Mouse (Mus musculus): ENCODE measurements at regions not wholly inside any gene's neighbourhood (a gene's known extent, or its start where the extent isn't known, plus 50 kb on each side); places are given as distances from the start of the nearest gene placed in this dataset.

DNA sequence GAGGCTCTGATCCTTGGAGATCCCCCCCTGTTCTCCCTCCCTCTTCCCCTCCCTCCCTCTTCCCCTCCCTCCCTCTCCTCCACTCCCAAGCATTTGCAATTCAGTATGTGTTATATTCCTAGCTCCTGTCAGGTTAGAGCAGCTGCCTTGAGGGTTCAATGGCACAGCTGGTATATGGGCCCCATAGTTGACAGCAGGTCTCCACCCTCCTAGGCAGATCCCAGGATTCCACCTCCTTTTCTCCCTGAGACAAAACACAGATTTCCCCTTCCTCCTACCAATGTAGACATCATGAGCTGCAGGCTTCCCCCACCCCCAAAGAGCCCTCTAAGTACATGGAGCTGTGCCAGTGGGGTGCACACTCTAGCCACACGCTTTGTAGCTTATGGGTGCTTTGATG lies 137.8 kb downstream of the Unc5cl start:
- DNase-seq (ENCODE audit: low spot score in 2 of 2) = no peak

DNA sequence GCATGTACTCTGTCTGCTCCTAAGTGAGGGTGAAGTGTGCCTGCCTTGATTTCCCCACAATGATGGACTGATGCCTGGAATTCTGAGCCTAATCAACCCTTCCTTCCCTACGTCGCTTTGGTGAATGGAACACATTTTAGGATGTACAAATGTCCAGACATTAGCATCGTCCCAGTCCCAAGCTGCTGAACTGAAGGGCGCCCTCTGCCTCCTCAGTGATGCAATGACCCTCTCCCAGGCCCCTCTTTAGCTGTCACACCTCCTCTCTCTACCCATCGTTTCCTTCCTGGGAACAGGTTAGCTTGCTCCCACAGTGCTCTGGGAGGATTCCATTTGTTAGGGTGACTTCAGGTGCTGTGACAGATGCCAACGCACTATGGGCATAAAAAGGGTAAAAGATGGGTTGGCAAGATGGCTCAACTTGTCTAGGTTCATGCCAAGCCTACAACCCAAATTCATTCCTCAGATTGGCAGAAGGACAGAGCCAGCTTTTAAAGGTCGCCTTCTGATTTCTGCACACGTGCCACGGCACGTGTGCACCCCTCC lies 140.8 kb downstream of the Unc5cl start:
- no peak for DNase-seq (ENCODE audit: low spot score in 2 of 2)

DNA sequence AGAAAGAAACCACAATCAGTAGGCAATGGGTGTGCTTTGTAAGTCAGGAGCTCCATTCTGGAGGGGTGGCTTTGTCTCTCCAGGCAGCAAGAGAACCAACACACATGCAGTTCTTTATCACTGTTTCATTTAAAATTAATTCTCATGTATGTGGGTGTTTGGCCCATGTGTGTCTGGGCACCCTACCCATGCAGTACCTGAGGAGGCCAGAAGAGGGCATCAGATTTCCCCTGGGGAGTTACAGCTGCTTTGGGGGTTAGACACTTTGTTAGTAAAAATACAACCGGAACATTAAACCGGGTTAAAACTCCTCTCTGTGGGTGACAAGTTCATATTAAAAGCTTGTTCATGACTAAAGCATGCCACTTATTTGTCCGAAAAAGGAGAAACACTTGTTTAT lies 141.7 kb downstream of the Unc5cl start:
- DNase-seq (ENCODE audit: low spot score in 2 of 2) = no peak

DNA sequence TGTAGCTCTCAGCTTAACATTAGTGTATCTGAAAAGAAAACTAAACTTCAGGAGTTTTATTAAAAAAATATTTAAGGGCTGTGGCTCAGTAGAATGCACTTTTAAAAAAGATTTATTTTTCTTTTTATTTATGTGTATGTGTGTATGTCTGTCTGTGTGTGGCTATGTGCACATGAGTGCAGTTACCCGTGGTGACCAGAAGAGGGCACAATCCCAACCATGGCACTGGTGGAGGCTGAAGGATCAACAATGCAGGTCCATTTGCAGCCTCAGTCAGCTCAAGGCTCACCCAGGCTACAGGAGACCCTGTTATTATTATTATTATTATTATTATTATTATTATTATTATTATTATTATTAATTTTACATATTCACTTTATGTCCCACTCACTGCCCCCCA lies 142.6 kb downstream of the Unc5cl start:
- DNase-seq (ENCODE audit: low spot score in 2 of 2) = no peak

DNA sequence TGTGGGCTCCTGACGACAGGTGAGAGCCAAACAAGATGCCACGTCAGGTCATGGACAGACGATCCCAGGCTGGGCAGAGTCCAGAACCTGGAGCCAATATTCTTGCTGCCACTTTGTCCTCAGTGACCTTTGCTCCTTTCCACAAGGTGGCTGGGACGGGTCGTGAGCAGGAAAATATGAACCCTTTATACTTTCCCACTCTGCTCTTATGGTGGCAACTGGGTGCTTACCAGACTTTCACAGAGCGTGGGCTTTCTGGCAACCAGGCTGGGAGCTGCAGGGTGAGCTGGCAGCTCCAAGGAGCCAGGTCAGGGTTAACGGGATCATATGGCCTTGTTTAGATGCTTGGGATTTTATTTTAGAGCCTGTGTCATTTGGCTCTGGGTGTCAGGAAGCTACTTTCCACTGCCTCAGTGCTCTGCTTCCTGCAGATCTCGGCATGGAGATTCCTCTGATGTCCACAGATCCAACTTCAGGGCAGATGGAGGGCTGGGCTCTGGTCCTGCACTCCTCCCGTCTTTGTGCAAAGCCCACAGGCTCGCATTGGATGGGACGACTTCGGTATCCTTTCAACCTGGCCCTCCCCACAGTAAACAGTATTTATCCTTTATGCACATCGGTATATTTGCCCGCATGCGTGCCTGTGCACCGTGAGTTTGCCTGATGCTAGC lies 143.9 kb downstream of the Unc5cl start:
- DNase-seq (ENCODE audit: low spot score in 2 of 2) = no peak

DNA sequence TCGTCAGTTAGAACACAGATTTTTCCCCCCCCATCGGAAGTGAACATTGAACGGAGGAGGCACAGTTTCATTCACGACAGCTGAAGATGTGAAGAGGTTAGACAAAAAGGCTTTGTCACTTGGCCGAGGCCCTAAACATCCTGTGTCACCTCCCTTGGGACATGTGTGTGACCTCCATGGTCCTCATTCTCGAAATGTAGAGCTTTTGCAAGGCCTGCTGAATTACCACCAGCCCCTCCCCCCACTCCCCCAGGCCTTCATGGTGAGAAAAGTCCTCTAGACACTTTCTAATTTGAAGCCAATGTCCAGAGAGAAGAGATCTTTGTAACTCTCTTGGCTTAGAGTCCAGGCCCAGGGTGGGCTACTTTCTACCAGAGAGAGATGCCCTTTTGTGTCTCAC lies 145.5 kb downstream of the Unc5cl start:
- no peak for DNase-seq (ENCODE audit: low spot score in 2 of 2)

DNA sequence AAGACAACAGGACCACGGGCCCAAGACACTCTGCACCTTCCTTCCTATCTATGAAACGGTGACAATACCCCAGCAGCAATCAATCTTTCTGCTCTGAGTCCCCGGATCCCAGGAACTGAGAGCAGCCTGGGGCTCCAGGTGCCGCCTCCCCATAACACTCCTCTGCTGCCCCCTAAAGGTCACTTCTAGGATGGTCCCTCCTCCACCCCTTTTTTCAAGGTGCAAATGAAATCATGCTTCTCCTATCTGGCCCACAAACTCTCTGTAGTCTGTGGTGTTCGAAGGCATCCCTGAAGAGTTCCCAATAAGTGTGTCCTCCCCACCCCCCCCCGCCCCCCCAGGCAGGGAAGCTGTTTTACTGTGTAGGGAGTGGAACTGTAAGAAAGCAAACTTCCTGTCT lies 147.9 kb downstream of the Unc5cl start:
- peak in 1 of 2 experiments; percentile 41 for DNase-seq (ENCODE audit: low spot score in 2 of 2)

DNA sequence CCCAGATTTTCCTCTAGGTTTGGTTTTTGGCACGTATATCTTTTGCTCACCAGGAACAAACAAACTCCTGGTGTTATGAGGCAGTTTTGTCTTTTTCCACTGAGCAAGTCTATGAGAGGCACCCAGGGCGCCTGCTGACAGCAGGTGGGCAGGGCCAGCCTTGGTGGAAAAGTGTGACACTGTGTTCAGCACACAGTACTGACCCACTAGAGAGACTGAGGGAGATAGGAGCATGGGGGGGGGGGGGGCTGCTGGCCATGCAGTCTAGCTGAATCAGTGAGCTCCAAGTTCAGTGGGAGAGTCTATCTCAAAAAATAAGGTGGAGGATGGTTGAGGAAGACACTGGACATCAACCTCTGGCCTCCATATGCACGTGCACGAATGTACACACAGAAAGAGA lies 152.1 kb downstream of the Unc5cl start:
- DNase-seq (ENCODE audit: low spot score in 2 of 2) = no peak

DNA sequence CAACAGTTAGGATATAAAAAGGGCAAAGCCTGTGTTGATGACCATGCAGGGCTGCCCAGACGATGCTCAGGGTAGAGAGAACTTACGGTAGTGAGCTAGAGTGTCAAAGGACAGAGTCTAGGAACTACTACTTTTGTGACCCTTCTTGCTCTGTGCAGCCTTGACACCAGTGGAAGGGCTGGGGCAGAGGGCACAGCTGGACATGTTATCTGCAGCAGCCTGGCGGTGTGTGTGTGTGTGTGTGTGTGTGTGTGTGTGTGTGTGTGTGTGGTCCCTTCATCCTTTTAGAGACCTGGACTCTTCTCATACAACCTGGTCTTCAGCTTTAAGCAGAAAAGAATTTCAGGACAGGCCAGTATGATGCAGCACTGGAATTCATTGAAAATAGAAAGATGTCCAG lies 153.6 kb downstream of the Unc5cl start:
- DNase-seq (ENCODE audit: low spot score in 2 of 2) = no peak

DNA sequence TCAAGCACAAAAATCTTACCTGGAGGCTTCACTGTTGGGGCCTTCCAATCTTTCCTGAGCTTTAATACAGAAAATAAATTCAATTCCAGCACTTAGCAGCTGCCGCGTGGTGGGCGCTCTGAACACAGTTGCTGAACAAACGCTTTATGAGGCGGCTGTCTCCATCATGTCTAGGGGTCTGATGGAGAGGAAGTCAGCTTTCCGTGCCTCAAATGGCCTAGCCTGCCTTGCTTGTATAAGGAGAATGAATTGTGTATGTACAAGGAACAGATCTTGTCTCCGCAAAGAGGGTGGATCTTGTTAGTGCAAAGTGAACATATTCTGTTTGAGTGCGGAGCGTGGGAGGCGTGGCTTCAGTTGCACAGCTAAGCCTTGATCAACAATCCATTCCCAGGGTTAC lies 155.4 kb downstream of the Unc5cl start:
- no peak for DNase-seq (ENCODE audit: low spot score in 2 of 2)

DNA sequence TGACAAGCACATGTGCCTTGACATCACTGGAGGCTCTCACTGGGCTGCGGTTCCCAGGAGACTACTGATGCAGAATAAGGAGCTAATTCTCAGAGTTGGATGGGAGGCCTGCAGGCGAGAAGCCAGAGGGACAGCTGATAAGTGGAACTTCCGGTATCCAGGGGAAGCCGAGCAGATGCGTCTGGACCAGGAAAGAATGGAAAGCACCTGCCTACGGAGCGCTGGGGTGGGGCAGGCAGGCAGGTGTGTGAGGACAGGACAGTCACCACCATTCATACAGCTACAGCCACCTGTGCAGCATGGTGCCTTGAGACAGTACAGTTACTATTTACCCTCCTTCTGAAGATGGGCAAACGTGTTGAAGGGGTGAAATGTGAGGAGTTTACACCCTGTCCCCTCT lies 156.1 kb downstream of the Unc5cl start:
- no peak for DNase-seq (ENCODE audit: low spot score in 2 of 2)

DNA sequence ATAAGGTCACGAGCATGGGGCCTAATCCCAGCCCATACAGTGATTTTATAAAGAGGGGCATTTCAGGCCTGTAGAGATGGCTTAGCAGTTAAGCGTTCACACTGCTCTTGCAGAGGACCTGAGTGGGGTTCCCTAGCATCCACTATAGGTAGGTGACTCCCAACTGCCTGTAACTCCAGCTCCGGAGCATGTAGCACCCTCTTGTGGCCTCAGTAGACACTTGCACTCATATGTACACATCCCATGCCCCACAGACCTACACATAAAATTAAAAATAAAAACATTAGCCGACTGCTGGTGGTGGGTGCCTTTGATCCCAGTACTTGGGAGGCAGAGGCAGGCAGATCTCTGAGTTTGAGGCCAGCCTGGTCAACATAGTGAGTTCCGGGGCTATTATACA lies 158.8 kb downstream of the Unc5cl start:
- no peak for DNase-seq (ENCODE audit: low spot score in 2 of 2)

DNA sequence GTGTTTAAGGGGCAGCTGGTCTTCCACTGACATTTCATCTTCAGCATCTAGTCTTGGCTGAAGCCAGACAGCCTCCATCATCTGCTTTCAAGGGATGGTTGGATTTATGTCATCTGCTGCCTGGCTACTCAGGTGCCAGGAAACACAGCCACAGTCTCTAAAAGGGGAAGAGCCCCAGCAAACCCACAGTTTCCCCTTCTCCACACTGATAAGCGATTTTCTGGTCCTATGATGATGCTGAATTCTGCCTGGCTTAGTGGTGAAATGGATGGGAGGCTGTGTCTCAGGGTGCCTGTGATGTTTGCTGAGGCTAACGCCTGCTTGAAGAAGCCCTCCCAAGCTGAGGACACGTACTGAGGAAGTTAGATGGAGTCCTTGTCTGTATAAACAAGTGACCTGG lies 160.5 kb downstream of the Unc5cl start:
- no peak for DNase-seq (ENCODE audit: low spot score in 2 of 2)

DNA sequence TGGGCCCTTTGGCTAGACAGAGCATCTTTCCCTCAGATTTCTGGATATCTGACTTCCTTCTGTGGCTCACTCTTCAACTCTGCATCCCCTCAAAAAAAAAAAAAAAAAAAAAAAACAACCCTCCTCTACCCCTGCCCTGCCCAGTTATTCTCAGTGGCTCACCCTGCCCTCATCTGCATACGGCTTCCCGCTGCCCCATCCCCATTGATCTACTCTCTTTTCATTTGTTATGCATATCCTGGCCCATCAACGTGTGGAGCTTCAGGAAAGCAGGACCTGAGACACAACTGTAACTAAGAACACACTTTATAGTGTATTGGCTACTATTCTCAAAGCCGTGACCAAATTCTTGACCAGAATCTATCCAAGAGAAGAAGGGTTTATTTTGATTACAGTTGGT lies 161.5 kb downstream of the Unc5cl start:
- no peak for DNase-seq (ENCODE audit: low spot score in 2 of 2)

DNA sequence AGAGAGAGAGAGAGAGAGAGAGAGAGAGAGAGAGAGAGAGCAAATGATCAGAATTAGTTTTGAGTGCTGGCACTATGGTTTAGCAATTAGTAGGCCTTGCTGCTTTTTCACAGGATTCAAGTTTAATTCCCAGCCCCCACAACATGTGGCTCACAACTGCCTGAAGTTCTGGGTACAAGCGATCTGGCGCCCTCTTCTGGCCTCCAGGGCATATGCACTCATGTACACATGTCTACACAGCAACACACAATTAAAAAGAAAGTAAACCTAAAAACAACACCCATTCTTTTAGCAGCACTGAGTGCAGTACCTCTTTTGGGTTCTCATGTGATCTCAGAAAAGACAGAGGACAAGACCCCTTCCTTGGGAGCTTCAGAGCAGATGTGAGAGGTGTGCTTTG lies 166.2 kb downstream of the Unc5cl start:
- no peak for DNase-seq (ENCODE audit: low spot score in 2 of 2)

DNA sequence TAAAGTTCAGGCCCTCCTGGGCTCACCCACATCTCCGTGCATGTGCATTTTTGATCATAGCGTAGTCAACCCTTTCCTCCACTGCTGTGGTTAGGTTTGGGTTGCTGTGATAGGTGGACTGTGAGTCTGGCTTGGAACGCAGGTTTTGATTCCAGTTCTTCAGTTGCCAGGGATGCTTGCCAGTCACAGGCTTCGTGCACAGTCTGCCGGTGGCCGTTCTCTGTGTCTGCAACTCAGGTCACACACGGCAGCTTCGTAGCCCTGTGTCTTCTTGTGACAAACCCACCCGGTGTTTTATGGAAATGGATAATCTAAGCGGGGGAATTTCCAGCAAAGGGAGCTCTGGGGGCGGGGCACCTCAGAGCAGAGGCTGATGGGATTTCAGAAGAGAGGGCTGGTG lies 167.0 kb downstream of the Unc5cl start:
- DNase-seq (ENCODE audit: low spot score in 2 of 2) = no peak

DNA sequence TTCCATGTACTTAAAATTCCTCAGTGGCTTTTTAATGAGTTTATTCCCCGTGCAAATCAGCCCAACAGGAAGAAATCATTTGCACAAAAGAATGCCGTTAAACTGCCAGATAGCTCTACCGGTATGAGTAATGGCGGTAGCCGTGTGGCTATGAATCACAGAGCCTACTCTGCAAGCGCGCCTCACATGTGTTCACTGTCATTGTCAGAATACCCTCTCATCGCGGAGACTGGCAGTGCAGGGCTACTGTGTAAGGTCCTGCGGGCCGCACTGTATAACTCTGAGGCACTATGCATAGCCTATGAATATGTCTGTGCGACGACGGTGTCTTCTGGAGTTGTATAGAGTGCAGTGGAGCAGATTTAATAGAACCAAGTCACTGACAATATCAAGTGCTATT lies 170.2 kb downstream of the Unc5cl start:
- DNase-seq (ENCODE audit: low spot score in 2 of 2) = no peak

DNA sequence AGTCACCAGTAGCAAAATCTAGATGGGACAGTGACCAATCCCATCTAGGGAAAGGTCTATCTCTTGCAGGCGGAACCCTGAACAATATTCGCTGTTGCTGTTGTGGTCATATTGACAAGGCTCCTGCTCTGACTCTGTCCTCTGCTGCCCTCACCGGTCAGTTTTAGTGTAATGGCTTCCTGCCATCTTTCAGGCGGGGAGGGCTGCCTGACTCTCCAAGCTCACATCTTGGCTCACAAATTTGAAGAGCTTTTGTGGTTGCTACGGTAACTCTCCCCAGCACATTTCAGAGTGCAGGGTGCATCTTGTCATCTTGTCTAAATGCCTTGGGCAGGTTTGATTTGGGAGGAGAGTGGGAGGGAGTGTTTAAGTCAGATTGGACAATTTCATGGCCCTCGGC lies 171.3 kb downstream of the Unc5cl start:
- no peak for DNase-seq (ENCODE audit: low spot score in 2 of 2)

DNA sequence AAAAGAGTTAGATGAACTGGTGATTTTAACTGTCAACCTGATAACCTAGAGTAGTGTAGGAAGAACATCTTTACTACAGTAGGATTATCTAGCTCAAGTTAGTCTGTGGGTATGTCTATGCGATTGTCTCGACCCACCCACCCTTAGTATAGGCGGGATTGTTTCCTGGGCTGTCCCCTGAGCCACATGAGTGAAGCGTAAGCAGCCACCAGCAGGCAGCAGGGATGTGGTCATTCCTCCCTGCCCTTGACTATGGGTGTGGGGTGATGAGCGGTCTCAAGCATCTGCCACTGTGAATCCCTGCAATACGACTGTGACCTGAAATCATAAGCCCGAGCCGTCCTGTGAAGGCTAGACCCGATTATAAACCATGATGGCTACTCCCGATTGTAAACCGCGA lies 184.9 kb downstream of the Unc5cl start:
- no peak for DNase-seq (ENCODE audit: low spot score in 2 of 2)

DNA sequence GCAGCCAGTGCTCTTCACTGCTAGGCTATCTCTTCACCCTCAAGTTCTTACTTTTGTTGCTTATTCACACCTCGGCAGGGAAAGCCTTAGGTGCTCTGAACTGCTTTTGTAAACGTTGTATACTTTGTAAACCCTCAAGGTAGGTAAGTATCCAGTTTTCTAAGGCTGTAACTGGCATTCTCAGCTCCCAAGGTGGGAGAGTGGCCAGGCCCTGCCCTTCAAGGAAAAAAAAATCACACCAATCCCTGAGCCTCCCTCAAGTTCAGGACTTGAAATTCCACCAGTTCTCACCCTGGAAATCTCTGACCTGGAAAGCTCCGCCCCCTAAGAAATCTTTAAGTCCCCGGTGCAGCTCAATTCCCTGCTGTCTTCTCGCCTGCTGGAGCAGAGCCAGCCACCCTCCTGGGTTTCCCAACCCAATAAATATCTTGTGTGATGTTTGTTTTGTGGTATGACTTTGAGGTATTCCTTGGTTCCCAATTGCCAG lies 188.9 kb downstream of the Unc5cl start:
- no peak for DNase-seq (ENCODE audit: low spot score in 2 of 2)

DNA sequence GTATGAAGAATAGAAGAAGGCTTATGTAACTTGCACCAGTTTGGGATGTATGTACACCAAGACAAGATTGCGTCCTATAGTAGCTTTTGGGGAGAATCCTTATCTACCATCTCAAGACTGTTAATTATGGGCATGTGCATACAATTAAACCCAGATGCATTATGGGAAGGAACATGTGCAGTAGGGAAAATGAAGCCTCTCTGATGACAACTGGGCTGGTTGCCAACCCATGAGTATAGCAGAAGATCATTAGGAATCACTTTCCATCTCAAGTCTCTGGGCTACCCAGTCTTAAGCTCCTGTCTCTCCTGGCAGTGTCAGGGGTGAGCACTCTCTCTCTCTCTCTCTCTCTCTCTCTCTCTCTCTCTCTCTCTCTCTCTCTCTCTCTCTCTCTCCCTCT lies 190.4 kb downstream of the Unc5cl start:
- no peak for DNase-seq (ENCODE audit: low spot score in 2 of 2)

DNA sequence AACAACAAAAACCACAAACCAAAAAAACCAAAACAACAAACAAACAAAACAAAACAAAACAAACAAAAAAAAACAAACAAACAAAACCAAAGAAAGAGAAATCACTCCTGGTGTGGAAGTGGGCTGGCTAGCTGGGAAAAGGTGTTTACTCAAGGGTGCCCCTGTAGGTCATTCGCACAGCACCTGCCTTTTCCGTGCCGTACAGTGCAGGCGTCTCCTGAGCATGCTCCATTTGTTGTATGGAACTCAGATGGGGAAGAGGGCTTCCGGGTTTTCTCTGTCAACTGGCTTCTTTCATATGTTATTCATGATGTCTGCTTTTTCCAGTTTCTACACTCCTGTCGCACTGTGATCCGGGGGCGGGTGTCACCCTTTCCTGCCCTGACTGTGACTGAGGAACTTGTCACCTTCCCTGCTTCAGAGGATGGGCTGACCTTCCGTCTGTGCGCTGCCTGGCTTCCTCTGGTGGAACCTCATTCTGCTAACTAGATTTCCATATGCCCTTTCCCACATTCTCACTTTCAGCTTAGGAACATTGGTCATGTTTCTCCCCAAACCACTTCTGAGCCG lies 192.0 kb downstream of the Unc5cl start:
- DNase-seq (ENCODE audit: low spot score in 2 of 2) = no peak

DNA sequence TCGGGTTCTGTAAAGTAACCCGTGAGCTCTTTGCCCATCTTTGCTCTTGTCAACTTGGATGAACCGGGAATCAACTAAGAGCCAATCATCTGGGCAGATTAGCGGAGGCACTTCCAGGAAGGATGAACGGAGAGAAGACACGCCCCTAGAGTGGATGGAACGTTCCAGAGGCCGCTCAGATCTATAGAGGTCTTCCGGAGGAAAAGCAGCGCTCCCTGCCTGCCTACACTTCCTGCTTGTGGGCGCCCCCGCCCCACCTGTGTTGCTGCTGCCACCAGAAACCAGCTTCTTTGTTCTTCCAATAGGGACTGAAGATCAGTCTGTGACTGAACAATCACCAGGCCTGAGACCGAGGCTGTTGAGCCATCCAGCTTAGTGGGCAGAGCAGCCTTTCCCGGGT lies 192.7 kb downstream of the Unc5cl start:
- no peak for DNase-seq (ENCODE audit: low spot score in 2 of 2)

All from gastrocnemius, postnatal 4 days (tissue).